Mouse (Mus musculus): ENCODE data around the gene Lif. TPM values are rescaled to one million over a fixed set of nuclear protein-coding genes. Genes with fewer than 3 reads are reported as not detected.
A peak's percentile ranks its signal among the peaks of the same experiment; 100 is the strongest.

Lif gene
- polyA plus RNA-seq, 1 experiment from 2014 or later: not detected

GRCm38 (mm10) chr11:4251376-4251775 lies 6.0 kb upstream of the Lif start:
- Histone ChIP-seq H3K9ac (replicated peaks) (no peak overlapping the region), H3K27me3 (no peaks in the 10 kb centered on the region), H3K36me3 (no peaks in the 10 kb centered on the region), H3K4me2 (replicated peaks) (no peak overlapping the region), H3K4me1 (no peaks in the 10 kb centered on the region), H3K4me3 (no peak overlapping the region), H3K9me3 (no peaks in the 10 kb centered on the region), H3K27ac (replicated peaks) (no peak overlapping the region)
- WGBS: 82% methylated on average over 3 of the region's 3 CpGs
- ATAC-seq (replicated peaks): no peak

DNA sequence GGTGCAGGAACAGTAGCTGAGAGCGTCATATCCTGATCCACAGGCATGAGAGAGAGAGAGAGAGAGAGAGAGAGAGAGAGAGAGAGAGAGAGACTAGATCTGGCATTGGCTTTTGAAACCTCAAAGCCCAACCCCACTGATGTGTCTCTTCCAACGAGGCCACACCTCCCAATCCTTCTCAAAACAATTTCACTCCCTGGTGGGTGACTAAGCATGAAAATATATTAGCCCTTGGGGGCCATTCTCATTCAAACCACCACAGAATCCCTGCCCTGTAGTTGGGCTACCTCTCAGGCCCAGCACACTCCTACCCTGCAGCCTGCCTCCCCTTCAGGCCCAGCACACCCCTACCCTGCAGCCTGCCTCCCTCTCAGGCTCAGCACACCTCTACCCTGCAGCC lies 4.5 kb upstream of the Lif start:
- no peak overlapping the region for H3K4me3 ChIP-seq
- H3K4me1 ChIP-seq: no peaks in the 10 kb centered on the region
- no peaks in the 10 kb centered on the region for H3K9me3 ChIP-seq
- ATAC-seq (replicated peaks): no peak
- no peaks in the 10 kb centered on the region for H3K27me3 ChIP-seq
- no peaks in the 10 kb centered on the region for H3K36me3 ChIP-seq
- no peak overlapping the region for H3K27ac ChIP-seq (replicated peaks)
- no peak overlapping the region for H3K4me2 ChIP-seq (replicated peaks)
- no peak overlapping the region for H3K9ac ChIP-seq (replicated peaks)
- WGBS: 88% methylated on average over 2 of the region's 2 CpGs

GRCm38 (mm10) chr11:4257756-4258155 lies 399 bp downstream of the Lif start:
- no peak for ATAC-seq (replicated peaks)
- no peak overlapping the region for H3K27ac ChIP-seq (replicated peaks)
- no peak overlapping the region for H3K4me2 ChIP-seq (replicated peaks)
- no peak overlapping the region for H3K4me3 ChIP-seq
- H3K36me3 ChIP-seq: no peaks in the 10 kb centered on the region
- peaks cover 23% of the 10 kb centered on the region for H3K4me1 ChIP-seq
- H3K9me3 ChIP-seq: no peaks in the 10 kb centered on the region
- no peak overlapping the region for H3K9ac ChIP-seq (replicated peaks)
- WGBS: 59% methylated on average over 5 of the region's 5 CpGs
- no peaks in the 10 kb centered on the region for H3K27me3 ChIP-seq

DNA sequence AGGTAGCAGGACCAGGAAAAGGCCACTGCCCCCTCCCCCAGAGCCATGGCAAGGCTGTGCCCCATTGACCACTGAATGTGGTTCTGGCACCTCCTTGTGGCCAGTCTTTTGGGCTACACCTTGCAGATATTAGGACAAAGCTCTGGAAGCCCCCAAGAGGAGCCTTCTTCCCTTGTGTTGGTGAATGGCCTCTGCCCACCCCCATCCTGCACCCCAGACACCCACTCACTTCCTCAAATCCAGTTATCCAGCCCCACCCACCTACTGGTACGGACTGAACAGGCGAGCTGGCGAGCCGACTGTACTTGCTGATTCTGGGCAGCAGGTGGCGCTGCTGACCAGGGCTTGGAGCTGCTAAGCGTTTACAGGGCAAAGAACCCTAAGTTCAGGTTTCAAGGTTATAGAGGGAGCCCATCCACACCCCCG lies 1.3 kb downstream of the Lif start:
- peak overlapping the region; percentile 26 for H3K4me2 ChIP-seq (replicated peaks)
- H3K4me3 ChIP-seq: no peak overlapping the region
- no peaks in the 10 kb centered on the region for H3K9me3 ChIP-seq
- WGBS: 1% methylated on average over 7 of the region's 7 CpGs
- no peaks in the 10 kb centered on the region for H3K27me3 ChIP-seq
- H3K36me3 ChIP-seq: no peaks in the 10 kb centered on the region
- no peak overlapping the region for H3K27ac ChIP-seq (replicated peaks)
- peaks cover 23% of the 10 kb centered on the region for H3K4me1 ChIP-seq
- ATAC-seq (replicated peaks): peak; percentile 27; the same call in 1 of the 2 replicates
- H3K9ac ChIP-seq (replicated peaks): no peak overlapping the region

- 0 out of 2 replicates have a peak, but pooled peaks have one; percentile 24 for ATAC-seq (replicated peaks)
- peak overlapping the region; percentile 33 for H3K4me2 ChIP-seq (replicated peaks)
- peaks cover 23% of the 10 kb centered on the region for H3K4me1 ChIP-seq
- H3K9ac ChIP-seq (replicated peaks): no peak overlapping the region
- no peaks in the 10 kb centered on the region for H3K9me3 ChIP-seq
- WGBS: 25% methylated on average over 14 of the region's 14 CpGs
- no peak overlapping the region for H3K27ac ChIP-seq (replicated peaks)
- no peak overlapping the region for H3K4me3 ChIP-seq
- H3K36me3 ChIP-seq: no peaks in the 10 kb centered on the region
- peaks cover 8% of the 10 kb centered on the region for H3K27me3 ChIP-seq
Observed at GRCm38 (mm10) chr11:4260463-4261187, 3.3 kb downstream of the Lif start.

DNA sequence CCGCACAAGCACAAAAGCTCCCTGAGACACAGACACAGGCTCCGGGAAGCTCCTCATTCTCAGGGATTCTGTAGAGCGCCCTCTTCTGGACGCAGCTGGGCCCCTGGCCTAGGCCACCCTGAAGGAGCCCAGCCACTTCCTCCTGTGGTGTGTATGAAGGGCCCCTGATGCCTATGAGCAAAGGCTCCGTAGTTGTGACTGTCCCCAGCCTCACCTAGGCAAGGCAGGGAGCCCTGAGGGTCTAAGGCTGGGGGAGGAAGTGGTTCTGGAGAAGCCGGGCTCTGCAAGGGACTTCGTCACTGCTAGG lies 3.8 kb downstream of the Lif start:
- no peaks in the 10 kb centered on the region for H3K36me3 ChIP-seq
- no peak overlapping the region for H3K4me2 ChIP-seq (replicated peaks)
- no peak overlapping the region for H3K27ac ChIP-seq (replicated peaks)
- no peaks in the 10 kb centered on the region for H3K9me3 ChIP-seq
- peak; percentile 23; the same call in 1 of the 2 replicates for ATAC-seq (replicated peaks)
- peaks cover 12% of the 10 kb centered on the region for H3K27me3 ChIP-seq
- H3K4me1 ChIP-seq: peaks cover 23% of the 10 kb centered on the region
- no peak overlapping the region for H3K4me3 ChIP-seq
- whole genome bisulfite sequencing: 36% methylated on average over 7 of the region's 7 CpGs
- no peak overlapping the region for H3K9ac ChIP-seq (replicated peaks)

DNA sequence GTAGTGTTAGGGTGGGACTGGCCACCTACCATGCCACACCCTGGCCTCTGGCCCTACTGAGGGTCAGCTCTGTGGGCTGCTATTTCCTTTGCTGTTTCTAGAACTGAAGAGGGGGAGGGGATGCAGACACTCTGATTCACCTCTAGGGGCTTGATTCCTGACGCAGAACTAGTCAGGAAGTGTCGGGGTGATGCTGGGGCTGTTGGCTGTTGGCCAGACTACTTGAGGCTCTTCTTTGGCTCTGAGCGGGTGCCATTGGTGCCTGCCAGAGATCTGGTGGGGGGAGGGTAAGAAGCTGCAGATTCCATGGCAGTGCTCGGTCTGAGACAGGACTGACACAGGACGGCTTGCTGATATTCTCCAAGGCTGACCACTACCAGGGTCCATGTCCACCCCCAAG lies 4.6 kb downstream of the Lif start:
- Histone ChIP-seq H3K36me3 (no peaks in the 10 kb centered on the region), H3K27ac (replicated peaks) (no peak overlapping the region), H3K9ac (replicated peaks) (no peak overlapping the region), H3K9me3 (no peaks in the 10 kb centered on the region), H3K4me3 (no peak overlapping the region), H3K4me2 (replicated peaks) (no peak overlapping the region), H3K27me3 (peaks cover 19% of the 10 kb centered on the region), H3K4me1 (peaks cover 31% of the 10 kb centered on the region)
- 18% methylated on average over 5 of the region's 5 CpGs for WGBS
- ATAC-seq (replicated peaks): no peak; the same call in 1 of the 2 replicates

DNA sequence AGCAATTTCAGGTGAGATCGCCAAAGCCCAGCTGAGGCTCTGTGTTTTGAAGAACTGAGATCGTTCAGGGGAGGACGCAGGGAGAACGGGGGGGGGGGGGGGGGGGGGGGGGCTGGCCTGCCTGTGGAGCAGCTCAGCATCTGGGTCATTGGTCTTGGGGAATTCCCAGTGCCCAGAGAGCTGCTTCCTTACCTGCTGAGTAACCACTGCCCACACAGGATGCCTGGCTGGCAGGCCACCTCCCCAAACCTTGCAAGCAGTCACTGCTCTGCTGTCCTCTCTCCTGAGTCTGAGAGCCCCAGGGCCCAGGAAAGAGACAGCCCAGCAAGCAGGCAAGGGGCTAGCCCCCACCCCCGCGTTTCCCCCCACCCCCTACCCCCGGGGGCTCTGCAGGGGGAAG lies 5.5 kb downstream of the Lif start:
- H3K4me1 ChIP-seq: peaks cover 35% of the 10 kb centered on the region
- no peak overlapping the region for H3K27ac ChIP-seq (replicated peaks)
- no peak overlapping the region for H3K4me3 ChIP-seq
- peaks cover 27% of the 10 kb centered on the region for H3K27me3 ChIP-seq
- 19% methylated on average over 7 of the region's 7 CpGs for WGBS
- H3K4me2 ChIP-seq (replicated peaks): no peak overlapping the region
- no peaks in the 10 kb centered on the region for H3K36me3 ChIP-seq
- H3K9ac ChIP-seq (replicated peaks): no peak overlapping the region
- no peak for ATAC-seq (replicated peaks)
- no peaks in the 10 kb centered on the region for H3K9me3 ChIP-seq

DNA sequence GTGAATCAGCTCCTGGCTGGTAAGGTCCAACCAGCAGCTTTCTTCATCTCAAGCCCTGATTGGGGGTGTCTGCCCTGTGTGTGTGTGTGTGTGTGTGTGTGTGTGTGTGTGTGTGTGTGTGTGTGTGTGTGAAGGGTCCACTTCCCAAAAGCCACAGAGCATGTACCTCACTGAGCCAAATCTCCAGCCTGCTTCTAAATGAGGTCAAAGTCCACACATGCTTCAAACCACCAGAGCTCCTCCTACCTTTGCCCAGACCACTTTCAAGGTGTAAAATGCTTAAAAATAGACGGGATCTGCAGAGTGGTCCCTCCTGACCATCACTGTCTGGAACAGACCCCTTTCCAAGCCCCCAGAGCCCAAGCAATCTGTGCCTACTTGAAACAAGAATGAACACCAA lies 5.9 kb downstream of the Lif start:
- H3K4me2 ChIP-seq (replicated peaks): no peak overlapping the region
- H3K27ac ChIP-seq (replicated peaks): no peak overlapping the region
- H3K36me3 ChIP-seq: no peaks in the 10 kb centered on the region
- WGBS: 30% methylated on average over 1 of the region's 1 CpGs
- no peak overlapping the region for H3K4me3 ChIP-seq
- no peak for ATAC-seq (replicated peaks)
- H3K27me3 ChIP-seq: peaks cover 28% of the 10 kb centered on the region
- H3K9ac ChIP-seq (replicated peaks): no peak overlapping the region
- peaks cover 35% of the 10 kb centered on the region for H3K4me1 ChIP-seq
- H3K9me3 ChIP-seq: no peaks in the 10 kb centered on the region

GRCm38 (mm10) chr11:4264066-4264465 lies 6.7 kb downstream of the Lif start:
- no peak overlapping the region for H3K4me3 ChIP-seq
- H3K9me3 ChIP-seq: no peaks in the 10 kb centered on the region
- peaks cover 28% of the 10 kb centered on the region for H3K27me3 ChIP-seq
- H3K4me2 ChIP-seq (replicated peaks): no peak overlapping the region
- H3K27ac ChIP-seq (replicated peaks): no peak overlapping the region
- 74% methylated on average over 7 of the region's 7 CpGs for WGBS
- no peak for ATAC-seq (replicated peaks)
- H3K4me1 ChIP-seq: peaks cover 33% of the 10 kb centered on the region
- no peak overlapping the region for H3K9ac ChIP-seq (replicated peaks)
- H3K36me3 ChIP-seq: no peaks in the 10 kb centered on the region

DNA sequence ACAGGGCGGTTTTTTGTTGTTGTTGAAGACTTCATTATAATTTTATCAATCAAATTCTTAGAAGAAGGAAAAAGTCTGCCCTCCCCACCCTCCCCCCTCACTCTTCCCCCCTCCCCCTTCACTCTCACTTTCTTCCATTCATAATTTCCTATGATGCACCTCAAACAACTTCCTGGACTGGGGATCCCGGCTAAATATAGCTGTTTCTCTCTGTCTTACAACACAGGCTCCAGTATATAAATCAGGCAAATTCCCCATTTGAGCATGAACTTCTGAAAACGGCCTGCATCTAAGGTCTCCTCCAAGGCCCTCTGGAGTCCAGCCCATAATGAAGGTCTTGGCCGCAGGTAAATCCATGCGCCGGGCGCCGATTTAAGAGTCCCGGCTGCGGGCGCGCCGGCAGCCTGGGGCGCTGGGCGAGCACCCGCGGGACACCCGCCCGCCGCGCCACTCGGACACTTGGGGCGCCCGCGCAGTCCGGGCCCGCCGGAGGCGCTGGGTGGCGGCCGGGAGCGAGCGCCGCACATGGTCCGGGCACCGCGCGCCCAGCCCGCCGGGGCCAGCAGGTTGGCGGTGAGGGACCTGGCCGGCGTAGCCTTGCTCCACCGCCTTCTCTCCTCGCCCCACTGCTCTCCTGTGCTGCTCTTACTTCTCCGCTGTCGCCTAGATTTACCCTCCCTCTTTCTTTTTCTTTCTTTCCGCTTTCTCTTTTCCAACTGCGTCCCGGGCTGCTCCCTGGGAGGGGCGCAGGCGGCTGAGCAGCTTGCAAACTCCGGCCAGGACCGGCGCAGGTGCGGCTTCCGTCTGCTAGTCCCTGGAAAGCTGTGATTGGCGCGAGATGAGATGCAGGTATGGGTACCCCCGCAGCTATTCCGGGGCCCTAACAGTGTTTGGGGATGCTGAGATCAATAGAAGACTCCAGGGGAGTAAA lies 9.2 kb downstream of the Lif start:
- Histone ChIP-seq H3K36me3 (no peaks in the 10 kb centered on the region), H3K27ac (replicated peaks) (no peak overlapping the region), H3K4me2 (replicated peaks) (peak overlapping the region; percentile 94), H3K9me3 (no peaks in the 10 kb centered on the region), H3K27me3 (peaks cover 28% of the 10 kb centered on the region), H3K4me1 (peaks cover 20% of the 10 kb centered on the region), H3K4me3 (peak overlapping the region; percentile 48), H3K9ac (replicated peaks) (peak overlapping the region; percentile 40)
- 0 out of 2 replicates have a peak, but pooled peaks have one; percentile 31 for ATAC-seq (replicated peaks)
- 1% methylated on average over 61 of the region's 61 CpGs for WGBS

- Histone ChIP-seq H3K9me3 (no peaks in the 10 kb centered on the region), H3K27me3 (peaks cover 28% of the 10 kb centered on the region), H3K4me2 (replicated peaks) (peak overlapping the region; percentile 94), H3K36me3 (no peaks in the 10 kb centered on the region), H3K9ac (replicated peaks) (no peak overlapping the region), H3K4me1 (peaks cover 14% of the 10 kb centered on the region), H3K27ac (replicated peaks) (no peak overlapping the region), H3K4me3 (peak overlapping the region; percentile 48)
- 6% methylated on average over 13 of the region's 13 CpGs for WGBS
- no peak for ATAC-seq (replicated peaks)
Observed at GRCm38 (mm10) chr11:4267202-4267578, 9.8 kb downstream of the Lif start.

Measured in forebrain, embryonic 15.5 days (tissue).